Mouse (Mus musculus) heart, postnatal 10 days (tissue): ENCODE results near the gene Mad2l1bp. TPM values are rescaled to one million over a fixed set of nuclear protein-coding genes. Genes with fewer than 3 reads are reported as not detected.

Experiments used
- DNase-seq, 2 experiments: peaks; one replicate each; pipeline ENCODE4 v3.0.0; 2021
- intact Hi-C: fragments of 180-260 bp; cut with DNase I; formaldehyde crosslinking; loops from one replicate; pipeline ENCODE4 v1.15.1; 2025
- total RNA-seq, 2 experiments: library from RNA; stranded (reverse); gene quantifications; 2 replicates each; pipeline ENCODE4 v1.2.3; 2021

Gene Mad2l1bp
- 10 to 100 TPM; 18.5 to 21.6 TPM for total RNA-seq

- intact Hi-C loops: no loop called here
- DNase-seq: peak; percentile 94
Observed at GRCm38 (mm10) chr17:46152847-46153782, at the start of gene Mad2l1bp. TSS of gene Mad2l1bp (minus strand) at chr17:46153553.

- peak in 1 of 2 experiments; percentile 70 for DNase-seq
- intact Hi-C loops: no loop called here
Observed at GRCm38 (mm10) chr17:46203078-46203477, 49.7 kb upstream of the Mad2l1bp start.

- DNase-seq: peak; percentile 95 to 96
- intact Hi-C loops: no loop called here
Observed at GRCm38 (mm10) chr17:46202421-46203071, 49.2 kb upstream of the Mad2l1bp start, which contains the start of the genes Polh and Xpo5. TSS of gene Polh (minus strand) at chr17:46202645. TSS of gene Xpo5 (plus strand) at chr17:46202782.

GRCm38 (mm10) chr17:46201151-46201550 lies 47.8 kb upstream of the Mad2l1bp start:
- intact Hi-C loops: no loop called here
- peak in 1 of 2 experiments; percentile 15 for DNase-seq

- no peak for DNase-seq
- intact Hi-C loops: no loop called here
Observed at GRCm38 (mm10) chr17:46188829-46189228, 35.5 kb upstream of the Mad2l1bp start.

GRCm38 (mm10) chr17:46182273-46182672 lies 28.9 kb upstream of the Mad2l1bp start:
- DNase-seq: no peak
- intact Hi-C loops: no loop called here

- no peak for DNase-seq
- intact Hi-C loops: no loop called here
Observed at GRCm38 (mm10) chr17:46170538-46170937, 17.2 kb upstream of the Mad2l1bp start.

- no peak for DNase-seq
- intact Hi-C loops: loop anchor here (10.0 kb wide), 1 partner anchor 434 kb away; the partner anchor contains the start of gene 1600014C23Rik
Observed at GRCm38 (mm10) chr17:46168768-46169167, 15.4 kb upstream of the Mad2l1bp start.

GRCm38 (mm10) chr17:46168318-46168717 lies 15.0 kb upstream of the Mad2l1bp start:
- peak in 1 of 2 experiments; percentile 46 for DNase-seq
- intact Hi-C loops: loop anchor here (10.0 kb wide), 1 partner anchor 434 kb away; the partner anchor contains the start of gene 1600014C23Rik

- intact Hi-C loops: loop anchor here (10.0 kb wide), 1 partner anchor 432 kb away; the partner anchor contains the start of gene 1600014C23Rik
- DNase-seq: peak; percentile 61 to 64
Observed at GRCm38 (mm10) chr17:46167014-46167413, 13.7 kb upstream of the Mad2l1bp start.

- intact Hi-C loops: loop anchor here (10.0 kb wide), 1 partner anchor 431 kb away; the partner anchor contains the start of gene 1600014C23Rik
- no peak for DNase-seq
Observed at GRCm38 (mm10) chr17:46166270-46166669, 12.9 kb upstream of the Mad2l1bp start.

- intact Hi-C loops: loop anchor here (10.0 kb wide), 1 partner anchor 431 kb away; the partner anchor contains the start of gene 1600014C23Rik
- no peak for DNase-seq
Observed at GRCm38 (mm10) chr17:46165460-46165859, 12.1 kb upstream of the Mad2l1bp start.

- DNase-seq: no peak
- intact Hi-C loops: loop anchor here (10.0 kb wide), 1 partner anchor 430 kb away; the partner anchor contains the start of gene 1600014C23Rik
Observed at GRCm38 (mm10) chr17:46164791-46165190, 11.4 kb upstream of the Mad2l1bp start.

- intact Hi-C loops: loop anchor here (10.0 kb wide), 1 partner anchor 430 kb away; the partner anchor contains the start of gene 1600014C23Rik
- no peak for DNase-seq
Observed at GRCm38 (mm10) chr17:46164301-46164700, 10.9 kb upstream of the Mad2l1bp start.

- intact Hi-C loops: loop anchor here (10.0 kb wide), 1 partner anchor 428 kb away; the partner anchor contains the start of gene 1600014C23Rik
- DNase-seq: peak in 1 of 2 experiments; percentile 38
Observed at GRCm38 (mm10) chr17:46162951-46163421, 9.6 kb upstream of the Mad2l1bp start.

GRCm38 (mm10) chr17:46162551-46162950 lies 9.2 kb upstream of the Mad2l1bp start:
- intact Hi-C loops: loop anchor here (10.0 kb wide), 1 partner anchor 428 kb away; the partner anchor contains the start of gene 1600014C23Rik
- DNase-seq: no peak

- intact Hi-C loops: loop anchor here (10.0 kb wide), 1 partner anchor 427 kb away; the partner anchor contains the start of gene 1600014C23Rik
- no peak for DNase-seq
Observed at GRCm38 (mm10) chr17:46161710-46162109, 8.4 kb upstream of the Mad2l1bp start.

- intact Hi-C loops: loop anchor here (10.0 kb wide), 1 partner anchor 426 kb away; the partner anchor contains the start of gene 1600014C23Rik
- peak in 1 of 2 experiments; percentile 66 for DNase-seq
Observed at GRCm38 (mm10) chr17:46161179-46161578, 7.8 kb upstream of the Mad2l1bp start.

- intact Hi-C loops: loop anchor here (10.0 kb wide), 1 partner anchor 426 kb away; the partner anchor contains the start of gene 1600014C23Rik
- peak; percentile 98 to 99 for DNase-seq
Observed at GRCm38 (mm10) chr17:46160686-46161085, 7.3 kb upstream of the Mad2l1bp start, which contains the start of gene Gtpbp2. TSS of gene Gtpbp2 (plus strand) at chr17:46161032.
